ENCODE assay signal across 8 mouse cellular contexts in genomic region chr2:5844181-5844872, GRCm38 (mm10). TPM values are rescaled to one million over a fixed set of nuclear protein-coding genes. Genes with fewer than 3 reads are reported as not detected.
DNase-seq lines count a peak whose midpoint lies in the region; ATAC-seq and TF ChIP-seq lines count a peak whose summit lies in the region.

No protein-coding gene starts in this region.

- in situ Hi-C loops in CH12.LX (cut with MboI; ENCODE audit: low pct_ligation_motif_present, low pct_unique_long_range_greater_than_20kb, low sequenced_read_pairs), result loop anchor here (25.0 kb wide), 1 partner anchor 932 kb away; the partner anchor contains the start of gene Phyh

- H3K27ac ChIP-seq in CH12.LX (ENCODE audit: insufficient read depth, low read depth), result peak overlapping the region; percentile 81
- peak overlapping the region; percentile 71 for H3K27ac ChIP-seq in forebrain, embryonic 11.5 days (ENCODE audit: low read depth, low read length)
- peak overlapping the region; percentile 80 for H3K27ac ChIP-seq in liver, embryonic 13.5 days

- TF ChIP-seq POLR2A in CH12.LX (IDR thresholded peaks at IDR 0.05; ENCODE audit: low read depth, low read length), result no peak

- ATAC-seq in forebrain, embryonic 11.5 days (replicated peaks; ENCODE audit: low FRiP score), result no peak
- ATAC-seq in liver, embryonic 13.5 days (ENCODE audit: low read depth), result peak; percentile 57

- peaks cover 68% of the 10 kb centered on the region for H3K79me2 ChIP-seq in CH12.LX (replicated peaks; ENCODE audit: control insufficient read depth, extremely low read depth, insufficient read depth, poor library complexity, severe bottlenecking)

- H3K4me1 ChIP-seq in CH12.LX (ENCODE audit: control insufficient read depth in 1 of 2, insufficient read depth in 2 of 2), result peaks cover 12 to 57% of the 10 kb centered on the region in 2 experiments
- H3K4me1 ChIP-seq in forebrain, embryonic 11.5 days (replicated peaks; ENCODE audit: control insufficient read depth, insufficient read depth, low read length), result no peaks in the 10 kb centered on the region
- H3K4me1 ChIP-seq in liver, embryonic 13.5 days (replicated peaks), result peaks cover 38% of the 10 kb centered on the region

- H3K9ac ChIP-seq in CH12.LX (ENCODE audit: insufficient read depth, low read depth), result peak overlapping the region; percentile 79
- peak overlapping the region; percentile 77 for H3K9ac ChIP-seq in forebrain, embryonic 11.5 days (ENCODE audit: low read length)
- H3K9ac ChIP-seq in liver, embryonic 13.5 days, result peak overlapping the region; percentile 75

- no peak for TF ChIP-seq EP300 in CH12.LX (IDR thresholded peaks at IDR 0.05; ENCODE audit: low read length)

- no peak for TF ChIP-seq RAD21 in CH12.LX (IDR thresholded peaks at IDR 0.05; ENCODE audit: low read depth, low read length)

- TF ChIP-seq CTCF in CH12.LX (conservative IDR thresholded peaks at IDR 0.05 in 1 of 2, IDR thresholded peaks at IDR 0.05 in 1 of 2; ENCODE audit: low read depth in 2 of 2, low read length in 2 of 2), result no peak

- peak; percentile 8 for DNase-seq in gastrocnemius, postnatal 14 days
- DNase-seq in gastrocnemius, postnatal 4 days (ENCODE audit: low spot score in 2 of 2), result no peak
- peak; percentile 29 for DNase-seq in CH12.LX (ENCODE audit: extremely low read depth)
- no peak for DNase-seq in forebrain, embryonic 11.5 days (ENCODE audit: low spot score)
- DNase-seq in liver, embryonic 13.5 days, result no peak
- DNase-seq in adrenal gland, postnatal 14 days, result no peak
- no peak for DNase-seq in urinary bladder, adult 18-20 months (ENCODE audit: low spot score in 2 of 2)
- no peak for DNase-seq in gastrocnemius, postnatal 10 days

- H3K4me3 ChIP-seq in CH12.LX (replicated peaks in 1 of 3; ENCODE audit: low read depth in 2 of 3, low read length in 2 of 3, poor library complexity in 1 of 3), result peak overlapping the region; percentile 80 to 83 (median 80)
- H3K4me3 ChIP-seq in forebrain, embryonic 11.5 days (ENCODE audit: low read depth, low read length), result peak overlapping the region; percentile 79
- peak overlapping the region; percentile 79 for H3K4me3 ChIP-seq in liver, embryonic 13.5 days (replicated peaks)

- 4% methylated on average over 23 of the region's 23 CpGs for WGBS in forebrain, embryonic 11.5 days
- WGBS in liver, embryonic 13.5 days (ENCODE audit: insufficient replicate concordance), result 3% methylated on average over 23 of the region's 23 CpGs

- dilution Hi-C loops in CH12.LX (cut with MboI; ENCODE audit: extremely low pct_ligation_motif_present, extremely low pct_unique_long_range_greater_than_20kb, low sequenced_read_pairs), result no loop called here

- H3K27me3 ChIP-seq in CH12.LX (replicated peaks), result no peaks in the 10 kb centered on the region
- no peaks in the 10 kb centered on the region for H3K27me3 ChIP-seq in forebrain, embryonic 11.5 days (ENCODE audit: control insufficient read depth, insufficient read depth, low read length)
- H3K27me3 ChIP-seq in liver, embryonic 13.5 days, result no peaks in the 10 kb centered on the region

- intact Hi-C loops in gastrocnemius, postnatal 14 days (cut with DNase I; ENCODE audit: low total_unique reads), result no loop called here

- H3K36me3 ChIP-seq in CH12.LX (replicated peaks in 1 of 2; ENCODE audit: control insufficient read depth in 1 of 2, insufficient read depth in 1 of 2, low read length in 1 of 2), result peaks cover 16 to 36% of the 10 kb centered on the region in 2 experiments
- H3K36me3 ChIP-seq in forebrain, embryonic 11.5 days (ENCODE audit: control insufficient read depth, insufficient read depth, low read length), result peaks cover 12% of the 10 kb centered on the region
- peaks cover 34% of the 10 kb centered on the region for H3K36me3 ChIP-seq in liver, embryonic 13.5 days

- peak overlapping the region; percentile 86 for H3K4me2 ChIP-seq in CH12.LX (ENCODE audit: insufficient read depth, low read depth, poor library complexity, severe bottlenecking)
- H3K4me2 ChIP-seq in forebrain, embryonic 11.5 days (ENCODE audit: low read depth, low read length, severe bottlenecking), result peak overlapping the region; percentile 65
- H3K4me2 ChIP-seq in liver, embryonic 13.5 days, result peak overlapping the region; percentile 77

- peaks cover 2% of the 10 kb centered on the region for H3K9me3 ChIP-seq in CH12.LX (replicated peaks; ENCODE audit: low read length)
- H3K9me3 ChIP-seq in forebrain, embryonic 11.5 days (ENCODE audit: control insufficient read depth, low read length), result no peaks in the 10 kb centered on the region
- peaks cover 6% of the 10 kb centered on the region for H3K9me3 ChIP-seq in liver, embryonic 13.5 days (replicated peaks)

TF ChIP-seq in CH12.LX, 34 proteins besides CTCF, POLR2A, EP300 and RAD21:
- TF ChIP-seq MAX (IDR thresholded peaks at IDR 0.05; ENCODE audit: low read length), result no peak
- TF ChIP-seq GABPA (IDR thresholded peaks at IDR 0.05; ENCODE audit: insufficient replicate concordance, low read depth, low read length), result no peak
- TF ChIP-seq UBTF (IDR thresholded peaks at IDR 0.05; ENCODE audit: low read depth, low read length), result no peak
- TF ChIP-seq IRF4 (IDR thresholded peaks at IDR 0.05; ENCODE audit: low read depth, low read length), result no peak
- no peak for TF ChIP-seq MXI1 (IDR thresholded peaks at IDR 0.05; ENCODE audit: low read depth, low read length)
- no peak for TF ChIP-seq MAFK (IDR thresholded peaks at IDR 0.05; ENCODE audit: insufficient replicate concordance, low read length)
- TF ChIP-seq ZKSCAN1 (IDR thresholded peaks at IDR 0.05; ENCODE audit: borderline replicate concordance, low read depth, low read length), result no peak
- TF ChIP-seq ETS1 (conservative IDR thresholded peaks at IDR 0.05; ENCODE audit: low read depth, low read length), result no peak
- TF ChIP-seq TBP (conservative IDR thresholded peaks at IDR 0.05; ENCODE audit: low read depth, low read length), result no peak
- peak; percentile 49; the same call in 1 of the 2 replicates for TF ChIP-seq ZNF384 (IDR thresholded peaks at IDR 0.05; ENCODE audit: low read depth, low read length)
- no peak for TF ChIP-seq HCFC1 (IDR thresholded peaks at IDR 0.05; ENCODE audit: low read depth, low read length)
- TF ChIP-seq RCOR1 (conservative IDR thresholded peaks at IDR 0.05; ENCODE audit: low read depth, low read length), result no peak
- no peak for TF ChIP-seq JUN (IDR thresholded peaks at IDR 0.05; ENCODE audit: insufficient read depth, low read depth, low read length)
- TF ChIP-seq MAZ (IDR thresholded peaks at IDR 0.05; ENCODE audit: low read depth, low read length), result 0 out of 2 replicates have a peak, but pooled peaks have one; percentile 5
- no peak for TF ChIP-seq USF1 (IDR thresholded peaks at IDR 0.05; ENCODE audit: low read depth, low read length)
- no peak for TF ChIP-seq MEF2A (IDR thresholded peaks at IDR 0.05; ENCODE audit: borderline replicate concordance, low read depth, low read length)
- TF ChIP-seq CHD1 (IDR thresholded peaks at IDR 0.05; ENCODE audit: low read depth, low read length), result peak; percentile 23; the same call in 1 of the 2 replicates
- TF ChIP-seq MYC (IDR thresholded peaks at IDR 0.05; ENCODE audit: low read depth, low read length), result no peak
- TF ChIP-seq POLR2AphosphoS2 (IDR thresholded peaks at IDR 0.05; ENCODE audit: low read depth, low read length), result no peak
- TF ChIP-seq BHLHE40 (IDR thresholded peaks at IDR 0.05; ENCODE audit: low read depth, low read length), result no peak
TF ChIP-seq in CH12.LX: peak in this region for 3.

RNA-seq across cellular contexts. Expression of gene Nudt5, which starts 0.5 kb away (rescaled TPM):
- 1 to 10 TPM; 4.9 to 8.2 TPM for total RNA-seq in gastrocnemius, postnatal 14 days (2021)
- 10 to 100 TPM; 17.9 to 18.0 TPM for total RNA-seq in gastrocnemius, postnatal 4 days (2021)
- total RNA-seq in CH12.LX (2012; rRNA removed) (102 and 123 TPM in 2 replicates), CH12.LX (2014; rRNA removed) (245 and 270 TPM in 2 replicates)
- polyA plus RNA-seq in CH12.LX (2012; ENCODE audit: insufficient read length, low read depth), result 128 and 149 TPM in 2 replicates
- polyA plus RNA-seq in forebrain, embryonic 11.5 days (2014; fragmentation: Nextera tagmentation; extraction: Ambion mirVana), result 90.5 and 103 TPM in 2 replicates
- 70.1 and 84.3 TPM in 2 replicates for polyA plus RNA-seq in liver, embryonic 13.5 days (2015; fragmentation: Nextera tagmentation; extraction: Ambion mirVana)
- total RNA-seq in adrenal gland, postnatal 14 days (2021), result 42.2 and 42.9 TPM in 2 replicates
- 10 to 100 TPM in 1 of 2 experiments, 1 to 10 TPM in 1; 9.2 to 10.8 TPM for total RNA-seq in gastrocnemius, postnatal 10 days (2021)

RNA-seq across cellular contexts. Expression of gene Cdc123, which starts 0.6 kb away (rescaled TPM):
- 10 to 100 TPM; 73.1 to 74.2 TPM for total RNA-seq in gastrocnemius, postnatal 14 days (2021)
- total RNA-seq in gastrocnemius, postnatal 4 days (2021), result 100 to 1,000 TPM; 103 to 122 TPM
- total RNA-seq in CH12.LX (2012; rRNA removed), result 164 and 199 TPM in 2 replicates
- total RNA-seq in CH12.LX (2014; rRNA removed), result 215 and 230 TPM in 2 replicates
- 291 and 339 TPM in 2 replicates for polyA plus RNA-seq in CH12.LX (2012; ENCODE audit: insufficient read length, low read depth)
- 339 and 340 TPM in 2 replicates for polyA plus RNA-seq in forebrain, embryonic 11.5 days (2014; fragmentation: Nextera tagmentation; extraction: Ambion mirVana)
- polyA plus RNA-seq in liver, embryonic 13.5 days (2015; fragmentation: Nextera tagmentation; extraction: Ambion mirVana), result 170 and 213 TPM in 2 replicates
- 119 and 124 TPM in 2 replicates for total RNA-seq in adrenal gland, postnatal 14 days (2021)
- total RNA-seq in gastrocnemius, postnatal 10 days (2021), result 10 to 100 TPM; 84.0 to 89.2 TPM

RNA-seq across cellular contexts. Expression of gene Gm13199, which starts 18.4 kb away (rescaled TPM):
- under 1 TPM in 1 of 2 experiments, not detected in 1; 0.40 TPM for total RNA-seq in gastrocnemius, postnatal 14 days (2021)
- under 1 TPM in 1 of 2 experiments, not detected in 1; 0.66 TPM for total RNA-seq in gastrocnemius, postnatal 4 days (2021)
- 0.50 and 1.1 TPM in 2 replicates for total RNA-seq in CH12.LX (2012; rRNA removed)
- 0.47 and 0.85 TPM in 2 replicates for total RNA-seq in CH12.LX (2014; rRNA removed)
- polyA plus RNA-seq in CH12.LX (2012; ENCODE audit: insufficient read length, low read depth), result 2.7 and 4.1 TPM in 2 replicates
- 2.3 and 2.9 TPM in 2 replicates for polyA plus RNA-seq in forebrain, embryonic 11.5 days (2014; fragmentation: Nextera tagmentation; extraction: Ambion mirVana)
- 0.36 and 0.87 TPM in 2 replicates for polyA plus RNA-seq in liver, embryonic 13.5 days (2015; fragmentation: Nextera tagmentation; extraction: Ambion mirVana)
- total RNA-seq in adrenal gland, postnatal 14 days (2021), result 0.86 and 1.4 TPM in 2 replicates
- total RNA-seq in gastrocnemius, postnatal 10 days (2021), result under 1 TPM in 1 of 2 experiments, not detected in 1; 0.43 TPM

RNA-seq across cellular contexts. Expression of gene Sec61a2, which starts 50.9 kb away (rescaled TPM):
- 10 to 100 TPM; 28.8 to 30.5 TPM for total RNA-seq in gastrocnemius, postnatal 14 days (2021)
- 10 to 100 TPM; 43.7 to 48.9 TPM for total RNA-seq in gastrocnemius, postnatal 4 days (2021)
- total RNA-seq in CH12.LX (2012; rRNA removed), result 20.8 and 23.3 TPM in 2 replicates
- 44.6 and 53.8 TPM in 2 replicates for total RNA-seq in CH12.LX (2014; rRNA removed)
- 46.2 and 53.5 TPM in 2 replicates for polyA plus RNA-seq in CH12.LX (2012; ENCODE audit: insufficient read length, low read depth)
- 77.3 and 88.3 TPM in 2 replicates for polyA plus RNA-seq in forebrain, embryonic 11.5 days (2014; fragmentation: Nextera tagmentation; extraction: Ambion mirVana)
- 14.3 and 17.4 TPM in 2 replicates for polyA plus RNA-seq in liver, embryonic 13.5 days (2015; fragmentation: Nextera tagmentation; extraction: Ambion mirVana)
- 40.2 and 42.2 TPM in 2 replicates for total RNA-seq in adrenal gland, postnatal 14 days (2021)
- 10 to 100 TPM; 35.1 to 40.6 TPM for total RNA-seq in gastrocnemius, postnatal 10 days (2021)

Comparison
In these comparisons a context has a peak if more than half of its experiments do, and no peak if none do; other contexts are left out.
1. DNase-seq: peak in gastrocnemius, postnatal 14 days (single experiment) and CH12.LX (single experiment); none in gastrocnemius, postnatal 4 days (0 of 2), forebrain, embryonic 11.5 days (single experiment), liver, embryonic 13.5 days (single experiment), adrenal gland, postnatal 14 days (single experiment), urinary bladder, adult 18-20 months (0 of 2) and gastrocnemius, postnatal 10 days (single experiment).
2. Peak in every context shown above with its lines, with median percentiles within 50 percentile points of each other: H3K27ac ChIP-seq, H3K4me2 ChIP-seq, H3K4me3 ChIP-seq and H3K9ac ChIP-seq.